Mouse (Mus musculus): ENCODE measurements around the gene Gm14409.
"Not testable (repeated sequence)": the region's sequence is repeated elsewhere in the genome, so short reads cannot be mapped to it uniquely, and the experiment has no call there.

- not testable (repeated sequence) for TF ChIP-seq CTCF (IDR thresholded peaks at IDR 0.05; ENCODE audit: low read depth); EP300 (optimal IDR thresholded peaks at IDR 0.05)
These were observed 5.4 kb upstream of the Gm14409 start for GRCm38 (mm10) chr2:177272237-177272636.

All from stomach, postnatal 0 days (tissue).